Mouse (Mus musculus) myocyte (in vitro differentiated cells): ENCODE data around the gene Frmpd2. TPM values are rescaled to one million over a fixed set of nuclear protein-coding genes. Genes with fewer than 3 reads are reported as not detected.

ENCODE experiments used
- polyA plus RNA-seq: library from polyadenylated mRNA; unstranded; fragments of >200 nt; fragmentation: generic; extraction: Trizol; gene quantifications from one replicate; pipeline ENCODE4 v1.2.1, GENCODE M21; 2012; ENCODE audit warnings: missing spikeins

The Frmpd2 gene
- polyA plus RNA-seq, 1 experiment, result not detected

Other genes with a start within 250 kb of the Frmpd2 start
- 12.0 TPM for gene Mapk8, start 24.5 kb upstream of the Frmpd2 start, polyA plus RNA-seq
- gene Ptpn20, start 117.5 kb downstream of the Frmpd2 start, polyA plus RNA-seq, result not detected